Mouse (Mus musculus): ENCODE data around the gene Adgrd1. TPM values are rescaled to one million over a fixed set of nuclear protein-coding genes. Genes with fewer than 3 reads are reported as not detected.

The Adgrd1 gene
- 2.1 and 2.3 TPM in 2 replicates for polyA plus RNA-seq (2014; fragmentation: Nextera tagmentation; extraction: Ambion mirVana)

GRCm38 (mm10) chr5:129096511-129096910 is at the start of gene Adgrd1:
TSS of gene Adgrd1 (plus strand) at chr5:129096750.
- no peak within 1 kb of the TSS for H3K4me2 ChIP-seq (replicated peaks; ENCODE audit: low read depth, low read length)
- H3K4me3 ChIP-seq (ENCODE audit: low read depth, low read length): no peak within 1 kb of the TSS
- WGBS: 29% methylated on average over 6 of the region's 6 CpGs
- no peaks in the 10 kb centered on the region for H3K27me3 ChIP-seq (ENCODE audit: control insufficient read depth, insufficient read depth, low read length)
- no peak for ATAC-seq (ENCODE audit: insufficient number of reproducible peaks, insufficient read depth, low FRiP score, low read depth)
- H3K9ac ChIP-seq (replicated peaks; ENCODE audit: low read depth, low read length): no peak within 1 kb of the TSS
- no peak within 1 kb of the TSS for H3K27ac ChIP-seq (ENCODE audit: low read length)
- no peaks in the 10 kb centered on the region for H3K9me3 ChIP-seq (ENCODE audit: control insufficient read depth, low read depth, low read length)
- peaks cover 8% of the 10 kb centered on the region; the same call in 1 of the 2 replicates for H3K4me1 ChIP-seq (ENCODE audit: control insufficient read depth, insufficient read depth, low read length)
- no peaks in the 10 kb centered on the region for H3K36me3 ChIP-seq (ENCODE audit: control insufficient read depth, insufficient read depth, low read length)

- Histone ChIP-seq H3K4me1 (ENCODE audit: control insufficient read depth, insufficient read depth, low read length) (no peaks in the 10 kb centered on the region), H3K4me2 (replicated peaks; ENCODE audit: low read depth, low read length) (no peak overlapping the region), H3K9ac (replicated peaks; ENCODE audit: low read depth, low read length) (no peak overlapping the region), H3K27ac (ENCODE audit: low read length) (no peak overlapping the region), H3K36me3 (ENCODE audit: control insufficient read depth, insufficient read depth, low read length) (no peaks in the 10 kb centered on the region), H3K9me3 (ENCODE audit: control insufficient read depth, low read depth, low read length) (no peaks in the 10 kb centered on the region), H3K27me3 (ENCODE audit: control insufficient read depth, insufficient read depth, low read length) (no peaks in the 10 kb centered on the region), H3K4me3 (ENCODE audit: low read depth, low read length) (no peak overlapping the region)
- ATAC-seq (ENCODE audit: insufficient number of reproducible peaks, insufficient read depth, low FRiP score, low read depth): no peak
- WGBS: 80% methylated on average over 9 of the region's 9 CpGs
Observed at GRCm38 (mm10) chr5:129049372-129049771, 47.2 kb upstream of the Adgrd1 start.

- WGBS: 81% methylated on average over 3 of the region's 3 CpGs
- no peaks in the 10 kb centered on the region for H3K9me3 ChIP-seq (ENCODE audit: control insufficient read depth, low read depth, low read length)
- no peak overlapping the region for H3K4me2 ChIP-seq (replicated peaks; ENCODE audit: low read depth, low read length)
- H3K4me3 ChIP-seq (ENCODE audit: low read depth, low read length): no peak overlapping the region
- H3K27ac ChIP-seq (ENCODE audit: low read length): no peak overlapping the region
- no peak overlapping the region for H3K9ac ChIP-seq (replicated peaks; ENCODE audit: low read depth, low read length)
- no peaks in the 10 kb centered on the region for H3K36me3 ChIP-seq (ENCODE audit: control insufficient read depth, insufficient read depth, low read length)
- ATAC-seq (ENCODE audit: insufficient number of reproducible peaks, insufficient read depth, low FRiP score, low read depth): no peak
- H3K4me1 ChIP-seq (ENCODE audit: control insufficient read depth, insufficient read depth, low read length): no peaks in the 10 kb centered on the region
- H3K27me3 ChIP-seq (ENCODE audit: control insufficient read depth, insufficient read depth, low read length): no peaks in the 10 kb centered on the region
Observed at GRCm38 (mm10) chr5:129051910-129052309, 44.6 kb upstream of the Adgrd1 start.

- Histone ChIP-seq H3K4me3 (ENCODE audit: low read depth, low read length) (no peak overlapping the region), H3K27me3 (ENCODE audit: control insufficient read depth, insufficient read depth, low read length) (no peaks in the 10 kb centered on the region), H3K4me2 (replicated peaks; ENCODE audit: low read depth, low read length) (no peak overlapping the region), H3K27ac (ENCODE audit: low read length) (no peak overlapping the region), H3K4me1 (ENCODE audit: control insufficient read depth, insufficient read depth, low read length) (no peaks in the 10 kb centered on the region), H3K9ac (replicated peaks; ENCODE audit: low read depth, low read length) (no peak overlapping the region), H3K9me3 (ENCODE audit: control insufficient read depth, low read depth, low read length) (no peaks in the 10 kb centered on the region), H3K36me3 (ENCODE audit: control insufficient read depth, insufficient read depth, low read length) (no peaks in the 10 kb centered on the region)
- WGBS: 40% methylated on average over 20 of the region's 20 CpGs
- no peak for ATAC-seq (ENCODE audit: insufficient number of reproducible peaks, insufficient read depth, low FRiP score, low read depth)
Observed at GRCm38 (mm10) chr5:129052636-129053355, 43.8 kb upstream of the Adgrd1 start.

- Histone ChIP-seq H3K9ac (replicated peaks; ENCODE audit: low read depth, low read length) (no peak overlapping the region), H3K4me3 (ENCODE audit: low read depth, low read length) (no peak overlapping the region), H3K4me1 (ENCODE audit: control insufficient read depth, insufficient read depth, low read length) (no peaks in the 10 kb centered on the region), H3K27ac (ENCODE audit: low read length) (no peak overlapping the region), H3K9me3 (ENCODE audit: control insufficient read depth, low read depth, low read length) (no peaks in the 10 kb centered on the region), H3K4me2 (replicated peaks; ENCODE audit: low read depth, low read length) (no peak overlapping the region), H3K36me3 (ENCODE audit: control insufficient read depth, insufficient read depth, low read length) (no peaks in the 10 kb centered on the region), H3K27me3 (ENCODE audit: control insufficient read depth, insufficient read depth, low read length) (no peaks in the 10 kb centered on the region)
- no peak for ATAC-seq (ENCODE audit: insufficient number of reproducible peaks, insufficient read depth, low FRiP score, low read depth)
- 70% methylated on average over 9 of the region's 9 CpGs for WGBS
Observed at GRCm38 (mm10) chr5:129054675-129055284, 41.8 kb upstream of the Adgrd1 start.

- no peak overlapping the region for H3K4me2 ChIP-seq (replicated peaks; ENCODE audit: low read depth, low read length)
- H3K9me3 ChIP-seq (ENCODE audit: control insufficient read depth, low read depth, low read length): no peaks in the 10 kb centered on the region
- 86% methylated on average over 3 of the region's 3 CpGs for WGBS
- no peak for ATAC-seq (ENCODE audit: insufficient number of reproducible peaks, insufficient read depth, low FRiP score, low read depth)
- H3K4me3 ChIP-seq (ENCODE audit: low read depth, low read length): no peak overlapping the region
- no peak overlapping the region for H3K27ac ChIP-seq (ENCODE audit: low read length)
- peaks cover 3% of the 10 kb centered on the region; the same call in 1 of the 2 replicates for H3K27me3 ChIP-seq (ENCODE audit: control insufficient read depth, insufficient read depth, low read length)
- no peaks in the 10 kb centered on the region for H3K36me3 ChIP-seq (ENCODE audit: control insufficient read depth, insufficient read depth, low read length)
- no peak overlapping the region for H3K9ac ChIP-seq (replicated peaks; ENCODE audit: low read depth, low read length)
- peaks cover 2% of the 10 kb centered on the region; the same call in 1 of the 2 replicates for H3K4me1 ChIP-seq (ENCODE audit: control insufficient read depth, insufficient read depth, low read length)
Observed at GRCm38 (mm10) chr5:129059116-129059515, 37.4 kb upstream of the Adgrd1 start.

- no peak for ATAC-seq (ENCODE audit: insufficient number of reproducible peaks, insufficient read depth, low FRiP score, low read depth)
- peaks cover 2% of the 10 kb centered on the region; the same call in 1 of the 2 replicates for H3K4me1 ChIP-seq (ENCODE audit: control insufficient read depth, insufficient read depth, low read length)
- H3K9me3 ChIP-seq (ENCODE audit: control insufficient read depth, low read depth, low read length): no peaks in the 10 kb centered on the region
- H3K4me2 ChIP-seq (replicated peaks; ENCODE audit: low read depth, low read length): no peak overlapping the region
- H3K9ac ChIP-seq (replicated peaks; ENCODE audit: low read depth, low read length): no peak overlapping the region
- no peaks in the 10 kb centered on the region for H3K36me3 ChIP-seq (ENCODE audit: control insufficient read depth, insufficient read depth, low read length)
- peaks cover 3% of the 10 kb centered on the region; the same call in 1 of the 2 replicates for H3K27me3 ChIP-seq (ENCODE audit: control insufficient read depth, insufficient read depth, low read length)
- 19% methylated on average over 13 of the region's 13 CpGs for WGBS
- H3K27ac ChIP-seq (ENCODE audit: low read length): no peak overlapping the region
- H3K4me3 ChIP-seq (ENCODE audit: low read depth, low read length): no peak overlapping the region
Observed at GRCm38 (mm10) chr5:129061579-129061978, 35.0 kb upstream of the Adgrd1 start.

- no peaks in the 10 kb centered on the region for H3K36me3 ChIP-seq (ENCODE audit: control insufficient read depth, insufficient read depth, low read length)
- H3K9me3 ChIP-seq (ENCODE audit: control insufficient read depth, low read depth, low read length): no peaks in the 10 kb centered on the region
- no peak overlapping the region for H3K27ac ChIP-seq (ENCODE audit: low read length)
- H3K4me1 ChIP-seq (ENCODE audit: control insufficient read depth, insufficient read depth, low read length): peaks cover 2% of the 10 kb centered on the region; the same call in 1 of the 2 replicates
- peak overlapping the region; percentile 22 for H3K4me2 ChIP-seq (replicated peaks; ENCODE audit: low read depth, low read length)
- 11% methylated on average over 21 of the region's 21 CpGs for WGBS
- no peak overlapping the region for H3K9ac ChIP-seq (replicated peaks; ENCODE audit: low read depth, low read length)
- no peak for ATAC-seq (ENCODE audit: insufficient number of reproducible peaks, insufficient read depth, low FRiP score, low read depth)
- no peak overlapping the region for H3K4me3 ChIP-seq (ENCODE audit: low read depth, low read length)
- H3K27me3 ChIP-seq (ENCODE audit: control insufficient read depth, insufficient read depth, low read length): peaks cover 3% of the 10 kb centered on the region; the same call in 1 of the 2 replicates
Observed at GRCm38 (mm10) chr5:129063037-129063791, 33.3 kb upstream of the Adgrd1 start.
